Mouse (Mus musculus): ENCODE results near the gene Mpzl1. TPM values are rescaled to one million over a fixed set of nuclear protein-coding genes. Genes with fewer than 3 reads are reported as not detected.

Mpzl1 gene
- total RNA-seq, 2 experiments from 2014 or later: 0.41 to 20.5 TPM

DNA sequence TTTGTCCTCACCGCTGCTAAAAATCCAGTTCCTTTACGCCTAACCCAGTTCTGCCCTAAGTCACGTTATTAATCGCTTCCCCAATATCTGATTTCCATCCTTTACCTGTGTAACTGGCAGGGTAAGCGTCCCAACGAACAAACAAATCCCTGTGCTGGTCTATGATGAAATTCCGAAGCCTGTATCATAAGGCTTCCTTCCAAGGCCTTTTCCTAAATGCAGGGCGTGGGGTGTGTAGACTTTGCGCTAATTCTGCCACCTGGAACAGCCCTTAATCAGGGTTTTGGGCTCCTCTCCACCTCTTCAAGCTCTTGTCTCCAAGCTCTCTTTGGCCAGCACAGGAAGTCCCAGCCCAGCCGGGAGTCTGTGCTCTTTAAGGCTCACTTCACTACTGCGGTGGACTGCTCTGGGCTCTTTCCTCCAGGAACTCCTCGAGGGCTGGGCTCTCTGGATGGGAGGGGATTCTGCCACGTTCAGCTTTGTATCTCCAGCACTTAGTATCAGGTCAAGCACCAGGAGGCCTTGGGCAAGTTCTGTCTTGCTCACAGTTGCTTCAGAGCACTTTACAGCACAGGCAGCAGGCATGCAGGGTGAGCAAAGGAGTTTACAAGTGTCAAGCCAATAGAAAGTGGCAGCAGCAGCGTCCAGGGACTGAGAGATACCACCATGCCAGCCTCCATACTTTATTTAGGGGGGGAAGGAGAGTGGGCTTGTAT is 48.8 kb downstream of the Mpzl1 start:
- ATAC-seq (replicated peaks; ENCODE audit: poor library complexity, severe bottlenecking): no peak

DNA sequence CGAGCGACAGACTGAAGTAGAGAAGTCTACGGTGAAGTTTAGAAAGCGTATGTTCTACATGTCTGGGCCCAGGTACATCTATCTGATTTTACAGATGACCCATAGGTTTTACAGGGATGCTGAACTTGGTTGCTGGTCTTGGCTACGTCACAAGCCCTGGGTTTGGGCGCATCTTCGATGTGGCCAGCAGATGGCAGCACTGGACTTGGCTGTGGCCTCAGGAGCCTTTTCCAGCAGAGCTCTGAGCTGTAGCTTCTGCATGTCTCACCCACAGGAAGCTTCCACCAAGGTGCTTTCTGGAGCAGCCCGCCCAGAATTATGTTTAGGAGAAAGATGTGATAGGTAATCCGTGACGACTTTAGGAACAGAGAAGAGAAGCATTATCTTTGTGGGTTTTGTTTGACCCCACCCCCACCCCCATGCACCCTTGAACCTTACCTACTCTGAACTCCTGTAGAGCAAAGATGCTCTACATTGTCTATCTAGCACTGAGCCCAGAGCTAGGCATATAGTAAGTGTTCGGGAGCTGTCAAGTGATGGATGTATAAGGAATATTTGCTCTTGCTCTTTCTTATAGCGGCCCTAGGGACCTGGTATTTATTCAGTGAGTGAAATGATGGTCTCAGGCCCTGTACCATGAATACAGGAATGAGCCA is 50.7 kb downstream of the Mpzl1 start:
- peak; percentile 96 for ATAC-seq (replicated peaks; ENCODE audit: poor library complexity, severe bottlenecking)

DNA sequence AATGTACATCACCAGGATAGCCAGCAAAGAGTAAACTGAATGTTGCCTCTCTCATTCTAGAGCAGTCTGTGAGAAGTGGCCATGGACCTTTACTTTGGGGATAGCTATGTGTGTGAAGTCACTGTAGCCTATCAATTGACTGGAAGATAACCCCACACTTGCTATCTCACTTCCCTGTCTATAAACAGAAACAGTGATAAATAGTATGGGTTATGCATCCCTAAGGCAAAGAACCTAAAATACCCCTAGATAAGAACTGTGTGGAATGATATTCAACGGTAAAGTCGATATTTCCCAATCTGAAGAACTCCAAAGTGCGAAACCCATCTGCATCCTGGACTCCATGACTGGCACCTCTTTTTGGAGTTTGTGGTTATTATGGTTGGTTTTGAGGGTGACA is 53.1 kb downstream of the Mpzl1 start:
- ATAC-seq (replicated peaks; ENCODE audit: poor library complexity, severe bottlenecking): no peak

DNA sequence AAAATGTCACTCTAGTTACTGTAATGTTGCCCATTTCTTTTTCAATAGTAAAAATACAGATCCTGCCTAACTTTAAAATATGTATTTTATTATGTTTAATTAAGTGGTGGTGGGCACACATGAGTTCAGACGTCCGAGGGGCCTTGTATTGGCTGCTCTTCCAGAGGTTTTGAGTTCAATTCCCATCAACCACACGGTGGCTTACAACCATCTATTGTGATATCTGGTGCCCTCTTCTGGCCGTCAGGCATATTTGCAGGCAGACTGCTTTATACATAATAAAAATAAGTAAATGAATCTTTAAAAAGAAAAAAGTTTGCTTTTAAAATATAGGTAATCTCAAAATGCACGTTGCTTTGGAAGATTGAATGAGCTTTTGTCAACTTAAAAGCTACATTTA is 55.0 kb downstream of the Mpzl1 start:
- 0 out of 2 replicates have a peak, but pooled peaks have one; percentile 36 for ATAC-seq (replicated peaks; ENCODE audit: poor library complexity, severe bottlenecking)

DNA sequence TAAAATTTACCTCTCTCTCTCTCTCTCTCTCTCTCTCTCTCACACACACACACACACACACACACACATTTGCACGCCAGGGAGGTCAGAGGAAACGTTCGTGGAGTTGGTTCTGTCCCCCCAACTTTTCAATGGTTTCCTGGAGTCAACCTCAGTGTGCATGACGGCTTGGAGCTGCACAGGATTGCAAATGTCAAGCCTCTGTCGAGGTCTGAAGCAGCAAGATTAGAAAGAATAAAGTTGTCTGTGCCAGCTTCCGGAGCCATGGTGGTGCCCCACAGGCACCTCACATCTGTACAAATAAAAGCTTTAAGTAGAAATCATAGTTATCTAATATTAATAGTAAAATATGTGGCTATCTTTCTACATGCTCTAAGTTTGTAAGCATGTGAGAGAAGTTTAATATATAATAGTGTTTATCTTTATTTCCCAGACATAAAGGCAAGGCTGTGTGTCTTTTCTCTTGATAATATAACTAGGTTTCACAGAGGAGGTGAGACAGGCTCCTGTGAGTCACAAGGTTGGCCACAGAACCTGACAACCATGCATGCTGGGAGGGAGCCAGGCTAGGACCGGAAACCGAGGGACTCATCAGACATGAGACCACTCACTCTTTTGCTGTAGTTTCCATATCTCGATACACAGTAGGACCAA is 57.8 kb downstream of the Mpzl1 start:
- ATAC-seq (replicated peaks; ENCODE audit: poor library complexity, severe bottlenecking): no peak

DNA sequence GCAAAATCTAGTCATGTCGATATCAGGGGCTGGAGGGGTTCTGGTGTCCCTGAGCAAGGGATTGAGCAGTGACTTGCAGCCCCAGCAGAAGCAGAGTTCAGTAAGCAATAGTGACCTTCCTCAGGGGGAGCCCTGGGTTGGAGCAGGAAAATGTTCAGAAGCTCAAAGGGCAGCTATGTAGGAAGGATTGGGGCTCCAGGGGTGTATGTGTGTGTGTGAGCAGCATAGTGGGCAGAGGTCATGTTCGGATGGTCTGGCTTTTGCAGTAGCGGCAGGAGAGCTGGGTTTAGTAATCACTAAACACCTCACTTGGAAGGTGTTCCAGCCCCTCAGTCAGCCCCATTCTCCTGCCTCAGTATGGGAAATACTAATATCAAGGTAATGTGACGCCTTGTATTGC is 58.3 kb downstream of the Mpzl1 start:
- ATAC-seq (replicated peaks; ENCODE audit: poor library complexity, severe bottlenecking): no peak

DNA sequence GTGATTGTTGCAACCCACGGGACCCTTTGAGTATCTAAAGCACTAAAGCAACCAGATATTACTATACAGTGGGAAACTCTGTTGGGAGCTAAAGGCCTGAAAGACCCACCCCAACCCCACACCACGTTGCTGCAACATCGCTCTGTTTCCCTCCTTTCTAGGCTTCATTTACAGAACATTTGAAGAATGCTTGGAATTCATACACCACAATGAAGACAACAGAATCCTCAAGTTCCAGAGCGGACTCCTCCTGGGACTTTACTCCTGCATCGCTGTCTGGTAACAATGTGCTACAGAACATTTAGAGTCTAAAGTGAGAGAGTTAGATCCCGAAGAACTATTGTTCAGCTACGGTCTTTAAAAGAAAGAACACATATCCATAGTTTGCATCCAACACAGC is 66.9 kb downstream of the Mpzl1 start:
- ATAC-seq (replicated peaks; ENCODE audit: poor library complexity, severe bottlenecking): no peak

DNA sequence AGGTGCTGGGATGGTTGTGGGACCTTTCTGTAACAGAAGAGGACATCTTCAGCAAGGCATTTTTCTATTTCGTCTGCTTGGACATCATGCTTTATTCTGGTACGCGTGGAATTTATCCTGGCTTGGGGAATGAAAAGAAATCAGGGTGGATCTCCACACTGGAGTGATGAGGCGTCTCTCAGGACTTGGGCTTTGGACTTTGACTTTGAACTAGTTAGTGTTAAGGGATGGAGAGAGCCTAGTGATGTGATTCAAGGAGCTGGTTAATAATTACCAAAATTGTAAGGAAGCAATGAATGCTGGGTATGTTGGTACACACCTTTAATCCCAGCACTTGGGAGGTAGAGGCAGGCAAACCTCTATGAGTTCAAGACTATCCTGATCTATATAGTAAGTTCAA is 69.1 kb downstream of the Mpzl1 start:
- ATAC-seq (replicated peaks; ENCODE audit: poor library complexity, severe bottlenecking): no peak

DNA sequence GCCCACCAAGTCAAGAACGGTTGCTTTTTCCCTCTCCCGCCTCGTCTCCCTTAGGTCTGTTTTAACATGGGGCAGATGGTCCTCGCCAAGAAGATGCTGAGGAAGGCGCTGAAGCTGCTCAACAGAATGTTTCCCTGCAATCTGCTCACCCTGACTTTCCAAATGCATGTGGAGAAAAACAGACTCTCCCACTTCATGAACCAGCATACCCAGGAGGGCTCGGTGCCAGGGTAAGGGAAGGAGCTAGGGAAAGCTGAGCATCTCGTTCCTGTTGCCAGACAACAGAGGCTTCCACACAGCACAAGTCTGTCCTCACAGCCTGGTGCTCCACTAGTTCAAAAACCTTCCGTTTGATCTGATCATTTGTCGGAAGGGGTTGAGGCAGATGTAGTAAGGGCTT is 75.3 kb downstream of the Mpzl1 start:
- no peak for ATAC-seq (replicated peaks; ENCODE audit: poor library complexity, severe bottlenecking)

DNA sequence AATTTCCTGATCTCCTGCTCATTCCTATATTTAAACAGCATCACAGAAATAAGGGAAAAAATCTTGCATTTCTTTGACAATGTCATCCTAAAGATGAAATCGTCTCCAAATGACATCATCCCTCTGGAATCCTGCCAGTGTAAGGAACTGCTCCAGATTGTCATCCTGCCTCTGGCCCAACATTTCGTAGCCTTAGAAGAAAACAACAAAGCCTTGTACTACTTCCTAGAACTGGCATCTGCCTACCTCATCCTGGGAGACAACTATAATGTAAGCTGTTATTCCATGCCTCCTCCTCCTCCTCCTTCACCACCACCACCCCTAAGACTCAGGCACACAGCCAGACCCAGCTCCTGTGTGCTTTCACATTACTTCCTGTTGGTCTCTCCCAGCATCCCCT is 77.6 kb downstream of the Mpzl1 start:
- ATAC-seq (replicated peaks; ENCODE audit: poor library complexity, severe bottlenecking): no peak

Other genes with a start within 250 kb of the Mpzl1 start
- gene Dcaf6, start 174.1 kb downstream of the Mpzl1 start, total RNA-seq (2014; fragmentation: Nextera tagmentation): 5.9 and 6.6 TPM in 2 replicates
- gene Dcaf6, start 174.1 kb downstream of the Mpzl1 start, total RNA-seq (2017): 7.8 and 8.7 TPM in 2 replicates
- 106 and 109 TPM in 2 replicates for gene Mpc2, start 173.9 kb downstream of the Mpzl1 start, total RNA-seq (2014; fragmentation: Nextera tagmentation)
- 107 and 114 TPM in 2 replicates for gene Mpc2, start 173.9 kb downstream of the Mpzl1 start, total RNA-seq (2017)
- gene Adcy10, start 149.4 kb downstream of the Mpzl1 start, total RNA-seq (2014; fragmentation: Nextera tagmentation): 0.21 TPM in 1 of 2 replicates, not detected in the other
- 0.93 TPM in 1 of 2 replicates, not detected in the other for gene Adcy10, start 149.4 kb downstream of the Mpzl1 start, total RNA-seq (2017)
- 68.0 and 79.0 TPM in 2 replicates for gene Rcsd1, start 75.2 kb upstream of the Mpzl1 start, total RNA-seq (2014; fragmentation: Nextera tagmentation)
- gene Rcsd1, start 75.2 kb upstream of the Mpzl1 start, total RNA-seq (2017): 99.9 and 116 TPM in 2 replicates
- 133 and 240 TPM in 2 replicates for gene Creg1, start 129.2 kb upstream of the Mpzl1 start, total RNA-seq (2014; fragmentation: Nextera tagmentation)
- gene Creg1, start 129.2 kb upstream of the Mpzl1 start, total RNA-seq (2017): 110 and 206 TPM in 2 replicates
- not detected in 2 replicates for gene Cd247, start 154.1 kb upstream of the Mpzl1 start, total RNA-seq (2014; fragmentation: Nextera tagmentation)
- 0.26 and 0.56 TPM in 2 replicates for gene Cd247, start 154.1 kb upstream of the Mpzl1 start, total RNA-seq (2017)